Mouse (Mus musculus) intestine, embryonic 16.5 days (tissue): Measurements from ENCODE around the gene Acad8. TPM values are rescaled to one million over a fixed set of nuclear protein-coding genes. Genes with fewer than 3 reads are reported as not detected.
A peak's percentile ranks its signal among the peaks of the same experiment; 100 is the strongest.

Experiments used
- ATAC-seq: fragments of 200-750 bp; cut with Nextera tagmentation; 2 replicates; pipeline ENCODE4 v1.8.0; 2017; ENCODE audit warnings: moderate TSS enrichment, moderate library complexity
- H3K27ac ChIP-seq: fragments of 300-500 bp; sonication (generic); 2 replicates; pipeline ENCODE4 v1.5.1; 2014; ENCODE audit warnings: mild to moderate bottlenecking, low read length
- H3K27me3 ChIP-seq: fragments of 300-500 bp; sonication (generic); replicated peaks from 2 replicates; pipeline ENCODE4 v1.6.1; 2014; ENCODE audit warnings: low read length, control low read depth, mixed read lengths; ENCODE audit not compliant: control insufficient read depth, insufficient read depth
- H3K36me3 ChIP-seq: fragments of 300-500 bp; sonication (generic); 2 replicates; pipeline ENCODE4 v1.6.1; 2014; ENCODE audit warnings: low read length, control low read depth; ENCODE audit not compliant: control insufficient read depth, insufficient read depth
- H3K4me1 ChIP-seq: fragments of 300-500 bp; sonication (generic); 2 replicates; pipeline ENCODE4 v1.6.1; 2014; ENCODE audit warnings: low read length, control low read depth, mixed read lengths; ENCODE audit not compliant: control insufficient read depth, insufficient read depth
- H3K4me2 ChIP-seq: fragments of 300-500 bp; sonication (generic); 2 replicates; pipeline ENCODE4 v1.6.1; 2014; ENCODE audit warnings: low read depth, low read length, control low read depth
- H3K4me3 ChIP-seq: fragments of 300-500 bp; sonication (generic); 2 replicates; pipeline ENCODE4 v1.5.1; 2014; ENCODE audit warnings: mild to moderate bottlenecking, low read length
- H3K9ac ChIP-seq: fragments of 300-500 bp; sonication (generic); 2 replicates; pipeline ENCODE4 v1.6.1; 2014; ENCODE audit warnings: low read depth, low read length
- H3K9me3 ChIP-seq: fragments of 300-500 bp; sonication (generic); 2 replicates; pipeline ENCODE4 v1.6.1; 2016; ENCODE audit warnings: low read length, control low read depth; ENCODE audit not compliant: control insufficient read depth
- WGBS: fragments of 180-500 bp; shearing (Covaris S2); extraction: QIAGEN DNeasy Blood & Tissue Kit; methylation state at CpG from one replicate; pipeline ENCODE4 v1.1.7; 2014; 5-methylcytosine and 5-hydroxymethylcytosine counted together
- polyA plus RNA-seq: library from polyadenylated mRNA; unstranded; fragments of >200 nt; fragmentation: Nextera tagmentation; extraction: Ambion mirVana; gene quantifications from 2 replicates; pipeline ENCODE4 v1.2.1, GENCODE M21; 2015

Gene Acad8
- 37.8 and 39.7 TPM in 2 replicates for polyA plus RNA-seq

GRCm38 (mm10) chr9:26999461-27000395 lies at the start of gene Acad8, which contains the start of gene Thyn1:
Gene Acad8 (minus strand): TSS chr9:26999566.
Gene Thyn1 (plus strand): TSS chr9:26999710.
- WGBS: under 1% methylated on average over 35 of the region's 35 CpGs
- no peaks in the 10 kb centered on the region for H3K27me3 ChIP-seq
- H3K4me1 ChIP-seq: peaks cover 16% of the 10 kb centered on the region
- H3K36me3 ChIP-seq: no peaks in the 10 kb centered on the region; the same call in 1 of the 2 replicates
- H3K9ac ChIP-seq: peak within 1 kb of the TSS; percentile 82
- peak; percentile 99 for ATAC-seq
- H3K4me3 ChIP-seq: peak within 1 kb of the TSS; percentile 65
- no peaks in the 10 kb centered on the region for H3K9me3 ChIP-seq
- 0 out of 2 replicates have a peak within 1 kb of the TSS, but pooled peaks have one; percentile 39 for H3K27ac ChIP-seq
- H3K4me2 ChIP-seq: peak within 1 kb of the TSS; percentile 74

GRCm38 (mm10) chr9:27043892-27044291 lies 44.5 kb upstream of the Acad8 start:
- Histone ChIP-seq H3K27ac (no peak overlapping the region), H3K4me2 (no peak overlapping the region), H3K4me3 (no peak overlapping the region), H3K4me1 (no peaks in the 10 kb centered on the region), H3K27me3 (no peaks in the 10 kb centered on the region), H3K9me3 (no peaks in the 10 kb centered on the region), H3K9ac (no peak overlapping the region), H3K36me3 (peaks cover 11% of the 10 kb centered on the region; the same call in 1 of the 2 replicates)
- no peak for ATAC-seq
- 91% methylated on average over 5 of the region's 5 CpGs for WGBS

- Histone ChIP-seq H3K36me3 (no peaks in the 10 kb centered on the region), H3K9ac (peak overlapping the region; percentile 96), H3K4me3 (peak overlapping the region; percentile 98), H3K27ac (peak overlapping the region; percentile 26; the same call in 1 of the 2 replicates), H3K4me2 (peak overlapping the region; percentile 71), H3K4me1 (peaks cover 34% of the 10 kb centered on the region), H3K27me3 (no peaks in the 10 kb centered on the region), H3K9me3 (no peaks in the 10 kb centered on the region)
- ATAC-seq: peak; percentile 47
- under 1% methylated on average over 17 of the region's 17 CpGs for WGBS
Measured at GRCm38 (mm10) chr9:27030763-27031100, 31.4 kb upstream of the Acad8 start.

GRCm38 (mm10) chr9:27029828-27030762 lies 30.7 kb upstream of the Acad8 start, which contains the start of the genes Vps26b and Ncapd3:
Gene Vps26b (minus strand): TSS chr9:27030065.
Gene Ncapd3 (plus strand): TSS chr9:27030175.
- Histone ChIP-seq H3K9ac (peak within 1 kb of the TSS; percentile 96), H3K27ac (peak within 1 kb of the TSS; percentile 92), H3K4me1 (peaks cover 34% of the 10 kb centered on the region), H3K9me3 (no peaks in the 10 kb centered on the region), H3K27me3 (no peaks in the 10 kb centered on the region), H3K4me3 (peak within 1 kb of the TSS; percentile 98), H3K36me3 (no peaks in the 10 kb centered on the region), H3K4me2 (peak within 1 kb of the TSS; percentile 86)
- under 1% methylated on average over 70 of the region's 80 CpGs for WGBS
- peak; percentile 95 for ATAC-seq

- Histone ChIP-seq H3K4me2 (peak overlapping the region; percentile 86), H3K27me3 (no peaks in the 10 kb centered on the region), H3K27ac (peak overlapping the region; percentile 90), H3K9me3 (no peaks in the 10 kb centered on the region), H3K36me3 (no peaks in the 10 kb centered on the region; the same call in 1 of the 2 replicates), H3K9ac (peak overlapping the region; percentile 96), H3K4me3 (peak overlapping the region; percentile 98), H3K4me1 (peaks cover 34% of the 10 kb centered on the region)
- ATAC-seq: peak; percentile 37
- under 1% methylated on average over 52 of the region's 52 CpGs for WGBS
Measured at GRCm38 (mm10) chr9:27029022-27029827, 29.9 kb upstream of the Acad8 start.

GRCm38 (mm10) chr9:27026708-27027107 lies 27.3 kb upstream of the Acad8 start:
- Histone ChIP-seq H3K4me3 (no peak overlapping the region), H3K9ac (no peak overlapping the region), H3K36me3 (peaks cover 2% of the 10 kb centered on the region; the same call in 1 of the 2 replicates), H3K9me3 (no peaks in the 10 kb centered on the region), H3K4me1 (peaks cover 27% of the 10 kb centered on the region), H3K27me3 (no peaks in the 10 kb centered on the region), H3K27ac (no peak overlapping the region), H3K4me2 (no peak overlapping the region)
- ATAC-seq: no peak
- 64% methylated on average over 1 of the region's 1 CpGs for WGBS

GRCm38 (mm10) chr9:27023681-27024080 lies 24.3 kb upstream of the Acad8 start:
- ATAC-seq: no peak
- no peak overlapping the region for H3K27ac ChIP-seq
- WGBS: 85% methylated on average over 4 of the region's 4 CpGs
- no peaks in the 10 kb centered on the region for H3K9me3 ChIP-seq
- no peak overlapping the region for H3K9ac ChIP-seq
- no peak overlapping the region for H3K4me3 ChIP-seq
- H3K27me3 ChIP-seq: no peaks in the 10 kb centered on the region
- H3K4me1 ChIP-seq: peaks cover 18% of the 10 kb centered on the region
- no peak overlapping the region for H3K4me2 ChIP-seq
- peaks cover 6% of the 10 kb centered on the region; the same call in 1 of the 2 replicates for H3K36me3 ChIP-seq

- 93% methylated on average over 10 of the region's 10 CpGs for WGBS
- Histone ChIP-seq H3K4me3 (no peak overlapping the region), H3K4me2 (no peak overlapping the region), H3K36me3 (peaks cover 22% of the 10 kb centered on the region), H3K27me3 (no peaks in the 10 kb centered on the region), H3K27ac (no peak overlapping the region), H3K9me3 (no peaks in the 10 kb centered on the region), H3K4me1 (no peaks in the 10 kb centered on the region), H3K9ac (no peak overlapping the region)
- ATAC-seq: no peak
Measured at GRCm38 (mm10) chr9:27018961-27019360, 19.6 kb upstream of the Acad8 start.
